Mouse (Mus musculus) CH12.LX (cell line): ENCODE data around the gene Klf7. TPM values are rescaled to one million over a fixed set of nuclear protein-coding genes. Genes with fewer than 3 reads are reported as not detected.

ENCODE experiments used
- DNase-seq: peaks from one replicate; pipeline ENCODE4 v3.0.0-alpha.2; 2013; ENCODE audit errors: extremely low read depth
- H3K27ac ChIP-seq: 2 replicates; pipeline ENCODE4 v1.5.1; 2012; ENCODE audit warnings: low read depth, mild to moderate bottlenecking, control low read depth, moderate library complexity; ENCODE audit not compliant: insufficient read depth
- H3K27me3 ChIP-seq: replicated peaks from 2 replicates; pipeline ENCODE3; 2012; ENCODE audit warnings: inconsistent platforms
- H3K36me3 ChIP-seq, 2 experiments: replicated peaks in 1 of 2; 2 replicates each; pipeline versions ENCODE3 to v1.6.1; 2012; ENCODE audit warnings: inconsistent platforms in 1 of 2, low read length in 1 of 2, mild to moderate bottlenecking in 1 of 2, mixed read lengths in 1 of 2, moderate library complexity in 1 of 2; ENCODE audit not compliant: control insufficient read depth in 1 of 2, insufficient read depth in 1 of 2
- H3K4me1 ChIP-seq, 2 experiments: 2 replicates each; pipeline ENCODE4 v1.6.1; 2012; ENCODE audit warnings: inconsistent platforms in 1 of 2, moderate library complexity in 1 of 2; ENCODE audit not compliant: insufficient read depth in 2 of 2, control insufficient read depth in 1 of 2
- H3K4me2 ChIP-seq: 2 replicates; pipeline ENCODE4 v1.6.1; 2012; ENCODE audit warnings: low read depth, mild to moderate bottlenecking, control low read depth; ENCODE audit not compliant: poor library complexity, insufficient read depth, severe bottlenecking
- H3K4me3 ChIP-seq, 3 experiments: fragments of 150-350 bp in 1 of 3; sonication (generic) in 1 of 3; replicated peaks in 1 of 3; 2 replicates each; pipeline versions ENCODE3 to v1.5.1; 2011 to 2012; ENCODE audit warnings: low read depth in 2 of 3, low read length in 2 of 3, mild to moderate bottlenecking in 2 of 3, moderate library complexity in 2 of 3, control low read depth in 1 of 3, improper control_type of control experiment in 1 of 3, inconsistent platforms in 1 of 3, mixed read lengths in 1 of 3; ENCODE audit not compliant: poor library complexity in 1 of 3
- H3K79me2 ChIP-seq: replicated peaks from 2 replicates; pipeline ENCODE4 v1.6.1; 2012; ENCODE audit warnings: mild to moderate bottlenecking, moderate library complexity; ENCODE audit not compliant: control insufficient read depth, poor library complexity, insufficient read depth, severe bottlenecking; ENCODE audit errors: extremely low read depth
- H3K9ac ChIP-seq: 2 replicates; pipeline ENCODE4 v1.6.1; 2012; ENCODE audit warnings: low read depth, mild to moderate bottlenecking, control low read depth, moderate library complexity; ENCODE audit not compliant: insufficient read depth
- H3K9me3 ChIP-seq: replicated peaks from 2 replicates; pipeline ENCODE3; 2012; ENCODE audit warnings: low read length, inconsistent platforms, mixed read lengths
- BHLHE40 ChIP-seq: IDR thresholded peaks from 2 replicates; pipeline ENCODE4 v1.6.1; 2011; ENCODE audit warnings: mild to moderate bottlenecking, low read depth, low read length, improper control_type of control experiment
- CHD2 ChIP-seq: IDR thresholded peaks from 2 replicates; pipeline ENCODE4 v1.6.1; 2011; ENCODE audit warnings: low read length, improper control_type of control experiment
- CTCF ChIP-seq, 2 experiments: IDR thresholded peaks in 1 of 2; conservative IDR thresholded peaks in 1 of 2; 2 replicates each; pipeline ENCODE4 v1.5.1; 2011 to 2012; ENCODE audit warnings: low read depth in 2 of 2, low read length in 2 of 2, improper control_type of control experiment in 1 of 2, inconsistent platforms in 1 of 2, mild to moderate bottlenecking in 1 of 2, moderate library complexity in 1 of 2
- E2F4 ChIP-seq: IDR thresholded peaks from 2 replicates; pipeline ENCODE4 v1.6.1; 2011; ENCODE audit warnings: low read depth, low read length, improper control_type of control experiment; ENCODE audit not compliant: insufficient replicate concordance
- ELF1 ChIP-seq: IDR thresholded peaks from 2 replicates; pipeline ENCODE4 v1.6.1; 2014; ENCODE audit warnings: low read depth, mild to moderate bottlenecking, inconsistent platforms, low read length, improper control_type of control experiment
- ETS1 ChIP-seq: conservative IDR thresholded peaks from 2 replicates; pipeline ENCODE4 v1.6.1; 2012; ENCODE audit warnings: low read depth, mild to moderate bottlenecking, inconsistent platforms, low read length, improper control_type of control experiment, moderate library complexity
- HCFC1 ChIP-seq: IDR thresholded peaks from 2 replicates; pipeline ENCODE4 v1.6.1; 2012; ENCODE audit warnings: low read depth, mild to moderate bottlenecking, inconsistent platforms, low read length, improper control_type of control experiment
- MAX ChIP-seq: IDR thresholded peaks from 2 replicates; pipeline ENCODE4 v1.6.1; 2011; ENCODE audit warnings: low read length, improper control_type of control experiment
- MAZ ChIP-seq: IDR thresholded peaks from 2 replicates; pipeline ENCODE4 v1.6.1; 2012; ENCODE audit warnings: low read depth, mild to moderate bottlenecking, inconsistent platforms, low read length, improper control_type of control experiment, moderate library complexity
- MXI1 ChIP-seq: IDR thresholded peaks from 2 replicates; pipeline ENCODE4 v1.6.1; 2011; ENCODE audit warnings: mild to moderate bottlenecking, low read depth, low read length, improper control_type of control experiment
- MYC ChIP-seq: IDR thresholded peaks from 2 replicates; pipeline ENCODE4 v1.6.1; 2011; ENCODE audit warnings: low read depth, mild to moderate bottlenecking, improper control_type of control experiment, low read length
- PAX5 ChIP-seq: IDR thresholded peaks from 2 replicates; pipeline ENCODE4 v1.6.1; 2012; ENCODE audit warnings: low read length, inconsistent platforms, mixed read lengths
- POLR2A ChIP-seq: IDR thresholded peaks from 2 replicates; pipeline ENCODE4 v1.6.1; 2011; ENCODE audit warnings: low read depth, mild to moderate bottlenecking, improper control_type of control experiment, low read length
- RCOR1 ChIP-seq: conservative IDR thresholded peaks from 2 replicates; pipeline ENCODE4 v1.6.1; 2012; ENCODE audit warnings: low read depth, mild to moderate bottlenecking, inconsistent platforms, low read length, improper control_type of control experiment
- TCF12 ChIP-seq: IDR thresholded peaks from 2 replicates; pipeline ENCODE4 v1.6.1; 2014; ENCODE audit warnings: low read depth, mild to moderate bottlenecking, inconsistent platforms, low read length, improper control_type of control experiment
- USF1 ChIP-seq: IDR thresholded peaks from 2 replicates; pipeline ENCODE4 v1.6.1; 2014; ENCODE audit warnings: low read depth, mild to moderate bottlenecking, inconsistent platforms, low read length, improper control_type of control experiment
- USF2 ChIP-seq: conservative IDR thresholded peaks from 2 replicates; pipeline ENCODE4 v1.6.1; 2011; ENCODE audit warnings: low read depth, low read length, improper control_type of control experiment
- ZC3H11A ChIP-seq: IDR thresholded peaks from 2 replicates; pipeline ENCODE4 v1.6.1; 2012; ENCODE audit warnings: low read depth, mild to moderate bottlenecking, inconsistent platforms, low read length, improper control_type of control experiment
- ZKSCAN1 ChIP-seq: IDR thresholded peaks from 2 replicates; pipeline ENCODE4 v1.6.1; 2012; ENCODE audit warnings: low read depth, inconsistent platforms, low read length, improper control_type of control experiment, borderline replicate concordance
- dilution Hi-C: fragments of 300-500 bp; cut with MboI; formaldehyde crosslinking; loops from 2 replicates; pipeline ENCODE4 v1.14.3; 2020; ENCODE audit warnings: low sequenced_read_pairs; ENCODE audit not compliant: extremely low pct_unique_long_range_greater_than_20kb, extremely low pct_ligation_motif_present
- in situ Hi-C: fragments of 300-500 bp; cut with MboI; formaldehyde crosslinking; loops from 3 replicates; pipeline ENCODE4 v1.14.3; 2019; ENCODE audit warnings: low sequenced_read_pairs, low pct_ligation_motif_present, low pct_unique_long_range_greater_than_20kb, mixed read lengths
- polyA plus RNA-seq: library from polyadenylated mRNA; unstranded; fragments of >175 nt; gene quantifications from 2 replicates; pipeline ENCODE4 v1.2.1, GENCODE M21; 2012; ENCODE audit warnings: low read depth; ENCODE audit not compliant: insufficient read length
- total RNA-seq, 2 experiments: library from RNA; depleted of rRNA; stranded (reverse); fragments of 300-350 nt in 1 of 2; fragments of >200 nt in 1 of 2; gene quantifications; 2 replicates each; pipeline ENCODE4 v1.2.3; 2012 to 2014

Klf7 gene
- total and polyA plus RNA-seq, 3 experiments = 4.3 to 6.5 (median 6.2) TPM

GRCm38 (mm10) chr1:64038343-64038742 is 83.7 kb downstream of the Klf7 start:
- dilution Hi-C loops = no loop called here
- H3K9ac ChIP-seq = no peak overlapping the region

GRCm38 (mm10) chr1:64037800-64038199 is 84.3 kb downstream of the Klf7 start:
- H3K9ac ChIP-seq = no peak overlapping the region
- in situ Hi-C loops = no loop called here
- no peaks in the 10 kb centered on the region for H3K9me3 ChIP-seq
- DNase-seq = no peak
- H3K4me2 ChIP-seq = no peak overlapping the region
- no peak overlapping the region for H3K27ac ChIP-seq
- H3K4me1 ChIP-seq = peaks cover 0 to 2% of the 10 kb centered on the region in 2 experiments; a peak in 2 of 4 replicates
- H3K79me2 ChIP-seq = no peaks in the 10 kb centered on the region
- peaks cover 35 to 76% of the 10 kb centered on the region in 2 experiments for H3K36me3 ChIP-seq
- no peak overlapping the region for H3K4me3 ChIP-seq
- dilution Hi-C loops = no loop called here
- TF ChIP-seq MAZ (no peak), MYC (no peak), CTCF (conservative IDR thresholded peaks at IDR 0.05 in 1 of 2, IDR thresholded peaks at IDR 0.05 in 1 of 2; ENCODE audit: low read depth in 2 of 2, low read length in 2 of 2) (no peak), ZKSCAN1 (no peak), POLR2A (no peak), HCFC1 (no peak), ELF1 (no peak), PAX5 (no peak), ZC3H11A (no peak), MAX (no peak), TCF12 (no peak), CHD2 (no peak), USF2 (no peak), RCOR1 (no peak)
- no peaks in the 10 kb centered on the region for H3K27me3 ChIP-seq

More at GRCm38 (mm10) chr1:64038343-64038742, 83.7 kb downstream of the Klf7 start:
- Histone ChIP-seq H3K36me3 (peaks cover 35 to 75% of the 10 kb centered on the region in 2 experiments), H3K9me3 (no peaks in the 10 kb centered on the region), H3K27ac (no peak overlapping the region), H3K4me1 (peaks cover 0 to 5% of the 10 kb centered on the region in 2 experiments; a peak in 2 of 4 replicates), H3K79me2 (no peaks in the 10 kb centered on the region), H3K4me2 (no peak overlapping the region), H3K4me3 (no peak overlapping the region), H3K27me3 (no peaks in the 10 kb centered on the region)
- no peak for DNase-seq
- TF ChIP-seq ETS1 = no peak
- TF ChIP-seq E2F4 = no peak
- no peak for TF ChIP-seq USF1
- TF ChIP-seq MXI1 = no peak
- no peak for TF ChIP-seq BHLHE40
- in situ Hi-C loops = no loop called here
